Mouse (Mus musculus): ENCODE measurements around the gene Bmp4. TPM values are rescaled to one million over a fixed set of nuclear protein-coding genes. Genes with fewer than 3 reads are reported as not detected.

Gene Bmp4
- polyA plus RNA-seq (2017; shearing (Covaris generic)): 0.14 TPM

DNA sequence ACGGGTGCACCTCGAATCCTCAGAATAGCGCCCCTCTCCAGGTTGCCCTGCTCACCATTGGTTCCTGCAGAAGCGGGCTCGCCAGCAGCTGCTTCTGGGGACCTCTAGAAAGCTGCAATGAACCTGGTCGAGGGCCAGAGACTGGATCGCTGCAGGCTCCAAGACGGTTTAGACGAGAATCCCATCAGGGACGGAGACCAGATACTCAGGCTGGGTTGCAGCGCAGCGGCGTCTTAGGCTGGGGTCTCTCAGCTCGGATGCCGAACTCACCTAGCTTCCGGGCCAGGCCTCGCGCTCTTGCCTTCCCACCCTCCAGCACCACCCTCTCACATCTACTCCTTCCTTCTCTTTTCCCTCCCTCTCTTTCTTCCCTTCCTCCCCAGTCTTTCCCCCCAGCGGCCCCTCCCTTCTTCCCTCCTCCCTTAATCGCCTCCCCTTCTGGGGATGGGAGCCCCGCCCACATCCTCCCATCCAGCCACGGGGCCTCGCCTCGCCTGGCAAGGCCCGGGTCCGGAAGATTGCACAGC lies at the start of gene Bmp4:
TSS of gene Bmp4 (minus strand) at position 421 of the 527 bp plus-strand sequence.

DNA sequence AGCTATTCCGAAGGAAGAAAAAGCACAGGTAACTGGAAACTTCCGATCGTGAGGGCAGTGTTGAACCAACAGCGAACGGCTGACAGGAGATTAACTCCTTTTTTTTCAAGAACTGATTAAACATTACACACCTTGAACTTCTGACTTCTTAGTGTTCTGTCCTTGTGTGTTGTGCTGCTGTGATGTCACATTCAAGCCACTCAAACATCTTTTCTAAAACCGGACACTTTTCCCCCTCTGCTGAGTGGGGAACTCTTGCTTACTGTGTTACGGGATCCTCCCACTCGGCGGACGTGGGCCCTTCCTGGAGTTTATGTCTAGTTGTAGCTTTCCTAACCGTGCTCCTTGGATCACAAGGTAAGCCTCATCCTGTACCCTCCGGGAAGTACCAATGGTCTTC lies 11.2 kb downstream of the Bmp4 start, which contains the start of gene Gm15217:
TSS of gene Gm15217 (plus strand) at position 130 of the 400 bp plus-strand sequence.

Other genes starting within 250 kb of the Bmp4 start
- gene Gm15217, start 11.3 kb downstream of the Bmp4 start, polyA plus RNA-seq (2017; shearing (Covaris generic)): not detected

Data from CD4-positive, CD25-positive, alpha-beta regulatory T cell (primary cell).